Mouse (Mus musculus) 416B (cell line): ENCODE measurements around the gene Nckap5.

ENCODE experiments used
- DNase-seq: peaks from one replicate; pipeline ENCODE4 v3.0.0; 2011; ENCODE audit warnings: low read depth

Nckap5 gene

GRCm38 (mm10) chr1:126547979-126548378 is 282.6 kb downstream of the Nckap5 start:
- no peak for DNase-seq

GRCm38 (mm10) chr1:126544471-126544870 is 286.1 kb downstream of the Nckap5 start:
- no peak for DNase-seq

GRCm38 (mm10) chr1:126537223-126537757 is 293.3 kb downstream of the Nckap5 start:
- no peak for DNase-seq

- no peak for DNase-seq
Measured at GRCm38 (mm10) chr1:126535527-126535926, 295.1 kb downstream of the Nckap5 start.

- no peak for DNase-seq
Measured at GRCm38 (mm10) chr1:126534046-126534445, 296.6 kb downstream of the Nckap5 start.

GRCm38 (mm10) chr1:126528043-126528598 is 302.5 kb downstream of the Nckap5 start:
- no peak for DNase-seq

- no peak for DNase-seq
Measured at GRCm38 (mm10) chr1:126518067-126518466, 312.5 kb downstream of the Nckap5 start.

GRCm38 (mm10) chr1:126517427-126517826 is 313.2 kb downstream of the Nckap5 start:
- no peak for DNase-seq

- DNase-seq = no peak
Measured at GRCm38 (mm10) chr1:126515054-126515756, 315.4 kb downstream of the Nckap5 start.

GRCm38 (mm10) chr1:126511835-126512445 is 318.7 kb downstream of the Nckap5 start:
- DNase-seq = no peak

- no peak for DNase-seq
Measured at GRCm38 (mm10) chr1:126504717-126505116, 325.9 kb downstream of the Nckap5 start.

- DNase-seq = no peak
Measured at GRCm38 (mm10) chr1:126502741-126503140, 327.9 kb downstream of the Nckap5 start.

GRCm38 (mm10) chr1:126496722-126497121 is 333.9 kb downstream of the Nckap5 start:
- DNase-seq = no peak

GRCm38 (mm10) chr1:126492206-126493071 is 338.2 kb downstream of the Nckap5 start:
- DNase-seq = no peak

- DNase-seq = no peak
Measured at GRCm38 (mm10) chr1:126491412-126491811, 339.2 kb downstream of the Nckap5 start.

- DNase-seq = no peak
Measured at GRCm38 (mm10) chr1:126490256-126490655, 340.3 kb downstream of the Nckap5 start.

- no peak for DNase-seq
Measured at GRCm38 (mm10) chr1:126484664-126485087, 345.9 kb downstream of the Nckap5 start.

GRCm38 (mm10) chr1:126483665-126484064 is 346.9 kb downstream of the Nckap5 start:
- no peak for DNase-seq

GRCm38 (mm10) chr1:126481459-126482228 is 349.0 kb downstream of the Nckap5 start:
- no peak for DNase-seq

- DNase-seq = no peak
Measured at GRCm38 (mm10) chr1:126473044-126473443, 357.6 kb downstream of the Nckap5 start.

- no peak for DNase-seq
Measured at GRCm38 (mm10) chr1:126471419-126471818, 359.2 kb downstream of the Nckap5 start.
